Mouse (Mus musculus): ENCODE measurements around the gene Tor3a. TPM values are rescaled to one million over a fixed set of nuclear protein-coding genes. Genes with fewer than 3 reads are reported as not detected.
A peak's percentile ranks its signal among the peaks of the same experiment; 100 is the strongest.

Tor3a gene
- polyA plus RNA-seq, 1 experiment from 2014 or later = 3.2 TPM

- no peaks in the 10 kb centered on the region for H3K27me3 ChIP-seq (replicated peaks)
- H3K4me2 ChIP-seq = no peak overlapping the region
- 83% methylated on average over 1 of the region's 1 CpGs for WGBS
- H3K4me1 ChIP-seq = 0 out of 2 replicates have a peak, but pooled peaks cover 5% of the 10 kb centered on the region
- no peak for ATAC-seq (ENCODE audit: low FRiP score)
- H3K9ac ChIP-seq (replicated peaks) = no peak overlapping the region
- no peak overlapping the region for H3K4me3 ChIP-seq (replicated peaks)
- no peaks in the 10 kb centered on the region for H3K9me3 ChIP-seq (replicated peaks)
- peaks cover 17% of the 10 kb centered on the region for H3K36me3 ChIP-seq
- no peak overlapping the region for H3K27ac ChIP-seq (replicated peaks)
These were observed 49.9 kb downstream of the Tor3a start for GRCm38 (mm10) chr1:156624231-156624630.

- ATAC-seq (ENCODE audit: low FRiP score) = no peak
- Histone ChIP-seq H3K4me2 (no peak overlapping the region), H3K4me3 (replicated peaks) (no peak overlapping the region), H3K27me3 (replicated peaks) (no peaks in the 10 kb centered on the region), H3K36me3 (peaks cover 14% of the 10 kb centered on the region), H3K4me1 (peaks cover 18% of the 10 kb centered on the region), H3K9ac (replicated peaks) (no peak overlapping the region), H3K9me3 (replicated peaks) (no peaks in the 10 kb centered on the region), H3K27ac (replicated peaks) (no peak overlapping the region)
- 75% methylated on average over 3 of the region's 3 CpGs for WGBS
These were observed 53.2 kb downstream of the Tor3a start for GRCm38 (mm10) chr1:156620951-156621350.

GRCm38 (mm10) chr1:156620292-156620909 lies 53.8 kb downstream of the Tor3a start:
- Histone ChIP-seq H3K27ac (replicated peaks) (0 out of 2 replicates have a peak overlapping the region, but pooled peaks have one; percentile 9), H3K4me3 (replicated peaks) (no peak overlapping the region), H3K4me1 (peaks cover 23% of the 10 kb centered on the region), H3K36me3 (peaks cover 9% of the 10 kb centered on the region; the same call in 1 of the 2 replicates), H3K4me2 (no peak overlapping the region), H3K9me3 (replicated peaks) (no peaks in the 10 kb centered on the region), H3K9ac (replicated peaks) (no peak overlapping the region), H3K27me3 (replicated peaks) (no peaks in the 10 kb centered on the region)
- ATAC-seq (ENCODE audit: low FRiP score) = no peak
- 61% methylated on average over 4 of the region's 4 CpGs for WGBS

GRCm38 (mm10) chr1:156617811-156618210 lies 56.3 kb downstream of the Tor3a start:
- Histone ChIP-seq H3K27ac (replicated peaks) (no peak overlapping the region), H3K4me3 (replicated peaks) (no peak overlapping the region), H3K9ac (replicated peaks) (no peak overlapping the region), H3K36me3 (peaks cover 4% of the 10 kb centered on the region; the same call in 1 of the 2 replicates), H3K9me3 (replicated peaks) (no peaks in the 10 kb centered on the region), H3K27me3 (replicated peaks) (no peaks in the 10 kb centered on the region), H3K4me2 (no peak overlapping the region), H3K4me1 (peaks cover 35% of the 10 kb centered on the region)
- WGBS = 47% methylated on average over 4 of the region's 4 CpGs
- no peak for ATAC-seq (ENCODE audit: low FRiP score)

- Histone ChIP-seq H3K9me3 (replicated peaks) (no peaks in the 10 kb centered on the region), H3K9ac (replicated peaks) (no peak overlapping the region), H3K4me1 (peaks cover 35% of the 10 kb centered on the region), H3K4me2 (peak overlapping the region; percentile 19), H3K27me3 (replicated peaks) (no peaks in the 10 kb centered on the region), H3K36me3 (no peaks in the 10 kb centered on the region), H3K4me3 (replicated peaks) (no peak overlapping the region), H3K27ac (replicated peaks) (0 out of 2 replicates have a peak overlapping the region, but pooled peaks have one; percentile 13)
- 37% methylated on average over 12 of the region's 12 CpGs for WGBS
- no peak for ATAC-seq (ENCODE audit: low FRiP score)
These were observed 57.1 kb downstream of the Tor3a start for GRCm38 (mm10) chr1:156616989-156617598.

- Histone ChIP-seq H3K4me1 (peaks cover 35% of the 10 kb centered on the region), H3K27me3 (replicated peaks) (no peaks in the 10 kb centered on the region), H3K9me3 (replicated peaks) (no peaks in the 10 kb centered on the region), H3K9ac (replicated peaks) (0 out of 2 replicates have a peak overlapping the region, but pooled peaks have one; percentile 7), H3K27ac (replicated peaks) (peak overlapping the region; percentile 45), H3K4me2 (peak overlapping the region; percentile 42), H3K36me3 (no peaks in the 10 kb centered on the region), H3K4me3 (replicated peaks) (no peak overlapping the region)
- WGBS = 7% methylated on average over 13 of the region's 13 CpGs
- peak; percentile 47 for ATAC-seq (ENCODE audit: low FRiP score)
These were observed 58.6 kb downstream of the Tor3a start for GRCm38 (mm10) chr1:156615381-156616133.

GRCm38 (mm10) chr1:156614710-156615109 lies 59.4 kb downstream of the Tor3a start:
- Histone ChIP-seq H3K4me1 (peaks cover 33% of the 10 kb centered on the region), H3K4me3 (replicated peaks) (no peak overlapping the region), H3K9me3 (replicated peaks) (no peaks in the 10 kb centered on the region), H3K36me3 (no peaks in the 10 kb centered on the region), H3K27ac (replicated peaks) (no peak overlapping the region; the same call in 1 of the 2 replicates), H3K27me3 (replicated peaks) (no peaks in the 10 kb centered on the region), H3K4me2 (no peak overlapping the region), H3K9ac (replicated peaks) (no peak overlapping the region)
- ATAC-seq (ENCODE audit: low FRiP score) = no peak
- 68% methylated on average over 1 of the region's 1 CpGs for WGBS

GRCm38 (mm10) chr1:156613855-156614530 lies 60.2 kb downstream of the Tor3a start:
- ATAC-seq (ENCODE audit: low FRiP score) = peak; percentile 54; the same call in 1 of the 2 replicates
- peak overlapping the region; percentile 11; the same call in 1 of the 2 replicates for H3K4me2 ChIP-seq
- no peak overlapping the region for H3K4me3 ChIP-seq (replicated peaks)
- H3K27me3 ChIP-seq (replicated peaks) = no peaks in the 10 kb centered on the region
- WGBS = 12% methylated on average over 9 of the region's 9 CpGs
- H3K9ac ChIP-seq (replicated peaks) = no peak overlapping the region
- no peaks in the 10 kb centered on the region for H3K36me3 ChIP-seq
- peaks cover 38% of the 10 kb centered on the region for H3K4me1 ChIP-seq
- H3K27ac ChIP-seq (replicated peaks) = peak overlapping the region; percentile 64
- no peaks in the 10 kb centered on the region for H3K9me3 ChIP-seq (replicated peaks)

GRCm38 (mm10) chr1:156610257-156610656 lies 63.9 kb downstream of the Tor3a start:
- WGBS = 88% methylated on average over 1 of the region's 1 CpGs
- Histone ChIP-seq H3K9ac (replicated peaks) (no peak overlapping the region), H3K4me2 (no peak overlapping the region), H3K36me3 (no peaks in the 10 kb centered on the region), H3K4me3 (replicated peaks) (no peak overlapping the region), H3K27ac (replicated peaks) (no peak overlapping the region), H3K27me3 (replicated peaks) (no peaks in the 10 kb centered on the region), H3K9me3 (replicated peaks) (no peaks in the 10 kb centered on the region), H3K4me1 (peaks cover 15% of the 10 kb centered on the region)
- ATAC-seq (ENCODE audit: low FRiP score) = no peak

- H3K36me3 ChIP-seq = no peaks in the 10 kb centered on the region
- ATAC-seq (ENCODE audit: low FRiP score) = no peak
- H3K9ac ChIP-seq (replicated peaks) = no peak overlapping the region
- 81% methylated on average over 2 of the region's 2 CpGs for WGBS
- H3K27me3 ChIP-seq (replicated peaks) = no peaks in the 10 kb centered on the region
- H3K4me1 ChIP-seq = 0 out of 2 replicates have a peak, but pooled peaks cover 10% of the 10 kb centered on the region
- H3K27ac ChIP-seq (replicated peaks) = no peak overlapping the region
- H3K4me3 ChIP-seq (replicated peaks) = no peak overlapping the region
- H3K9me3 ChIP-seq (replicated peaks) = no peaks in the 10 kb centered on the region
- H3K4me2 ChIP-seq = no peak overlapping the region
These were observed 65.7 kb downstream of the Tor3a start for GRCm38 (mm10) chr1:156608496-156608895.

GRCm38 (mm10) chr1:156605940-156606339 lies 68.2 kb downstream of the Tor3a start:
- Histone ChIP-seq H3K27me3 (replicated peaks) (no peaks in the 10 kb centered on the region), H3K9me3 (replicated peaks) (no peaks in the 10 kb centered on the region), H3K36me3 (no peaks in the 10 kb centered on the region), H3K4me2 (no peak overlapping the region), H3K4me1 (0 out of 2 replicates have a peak, but pooled peaks cover 10% of the 10 kb centered on the region), H3K27ac (replicated peaks) (no peak overlapping the region), H3K4me3 (replicated peaks) (no peak overlapping the region), H3K9ac (replicated peaks) (no peak overlapping the region)
- 66% methylated on average over 2 of the region's 2 CpGs for WGBS
- ATAC-seq (ENCODE audit: low FRiP score) = no peak

Data from neural tube, embryonic 15.5 days (tissue).